Mouse (Mus musculus) forebrain, embryonic 16.5 days (tissue): ENCODE measurements at regions not wholly inside any gene's neighbourhood (a gene's known extent, or its start where the extent isn't known, plus 50 kb on each side); places are given as distances from the start of the nearest gene placed in this dataset.

Experiments used
- ATAC-seq: fragments of 200-750 bp; cut with Nextera tagmentation; 2 replicates; pipeline ENCODE4 v1.8.0; 2017; ENCODE audit warnings: mild to moderate bottlenecking, moderate library complexity
- H3K27ac ChIP-seq: fragments of 300-500 bp; sonication (generic); 2 replicates; pipeline ENCODE4 v1.5.1; 2014; ENCODE audit warnings: low read length, control low read depth
- H3K27me3 ChIP-seq: fragments of 300-500 bp; sonication (generic); replicated peaks from 2 replicates; pipeline ENCODE4 v1.6.1; 2014; ENCODE audit warnings: low read length; ENCODE audit not compliant: control insufficient read depth, insufficient read depth
- H3K36me3 ChIP-seq: fragments of 300-500 bp; sonication (generic); 2 replicates; pipeline ENCODE4 v1.6.1; 2014; ENCODE audit not compliant: control insufficient read depth, insufficient read depth
- H3K4me1 ChIP-seq: fragments of 300-500 bp; sonication (generic); replicated peaks from 2 replicates; pipeline ENCODE4 v1.6.1; 2014; ENCODE audit warnings: low read length; ENCODE audit not compliant: control insufficient read depth, insufficient read depth
- H3K4me2 ChIP-seq: fragments of 300-500 bp; sonication (generic); 2 replicates; pipeline ENCODE4 v1.6.1; 2014; ENCODE audit warnings: mild to moderate bottlenecking, low read length, control low read depth
- H3K4me3 ChIP-seq: fragments of 300-500 bp; sonication (generic); replicated peaks from 2 replicates; pipeline ENCODE4 v1.5.1; 2014; ENCODE audit warnings: mild to moderate bottlenecking, low read length, control low read depth
- H3K9ac ChIP-seq: fragments of 300-500 bp; sonication (generic); replicated peaks from 2 replicates; pipeline ENCODE4 v1.6.1; 2014; ENCODE audit warnings: low read depth, low read length, control low read depth
- H3K9me3 ChIP-seq: fragments of 300-500 bp; sonication (generic); 2 replicates; pipeline ENCODE4 v1.6.1; 2016; ENCODE audit warnings: low read length; ENCODE audit not compliant: control insufficient read depth
- WGBS: fragments of 180-500 bp; shearing (Covaris S2); extraction: QIAGEN DNeasy Blood & Tissue Kit; methylation state at CpG from one replicate; pipeline ENCODE4 v1.1.7; 2014; 5-methylcytosine and 5-hydroxymethylcytosine counted together

DNA sequence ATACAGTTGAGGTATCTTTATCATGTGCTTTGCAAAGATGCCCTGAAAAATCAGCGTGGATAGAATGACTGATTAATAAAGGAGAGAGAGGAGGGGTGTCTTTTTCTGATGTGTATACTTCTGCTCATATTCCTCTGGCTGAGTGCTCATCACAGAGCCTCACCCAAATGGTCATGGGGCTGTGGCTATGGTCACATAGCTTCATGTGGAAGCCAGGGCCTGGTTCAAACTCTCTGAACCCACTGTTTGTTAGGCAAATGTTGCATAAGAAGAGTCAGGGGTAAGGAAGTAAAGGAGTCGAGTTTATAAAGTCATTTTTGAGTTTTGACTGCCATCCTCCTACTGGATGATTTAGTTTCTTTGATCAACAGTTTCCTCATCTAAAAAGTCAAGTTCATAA, 221.0 kb downstream of the Fzd1 start:
- Histone ChIP-seq H3K4me1 (peaks cover 5% of the 10 kb centered on the region), H3K4me3 (no peak overlapping the region), H3K27ac (no peak overlapping the region), H3K9me3 (no peaks in the 10 kb centered on the region), H3K9ac (no peak overlapping the region), H3K27me3 (no peaks in the 10 kb centered on the region), H3K36me3 (no peaks in the 10 kb centered on the region), H3K4me2 (no peak overlapping the region)
- WGBS: 68% methylated on average over 2 of the region's 2 CpGs
- ATAC-seq: no peak

DNA sequence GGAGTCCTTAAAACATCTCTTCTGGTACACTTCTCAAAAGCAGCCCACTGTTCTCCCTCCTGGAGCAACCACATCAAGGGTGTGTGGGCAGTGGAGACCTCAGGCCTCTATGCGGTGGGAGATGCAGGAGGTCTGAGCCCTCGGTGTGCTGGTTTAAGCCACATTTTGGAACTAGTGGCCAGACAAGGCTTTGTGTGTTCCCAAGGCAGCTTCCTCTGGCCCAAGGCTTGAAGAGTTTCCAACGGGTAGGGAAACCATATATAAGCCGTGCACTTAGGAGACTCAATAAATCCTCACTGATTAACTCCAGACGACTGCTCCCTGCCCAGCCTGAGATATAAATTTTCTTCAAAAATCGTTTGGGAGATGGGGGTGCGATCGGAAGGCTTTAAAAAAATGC, 221.9 kb downstream of the Fzd1 start:
- ATAC-seq: no peak
- 81% methylated on average over 8 of the region's 8 CpGs for WGBS
- H3K27me3 ChIP-seq: no peaks in the 10 kb centered on the region
- H3K9ac ChIP-seq: no peak overlapping the region
- no peaks in the 10 kb centered on the region for H3K36me3 ChIP-seq
- H3K4me1 ChIP-seq: peaks cover 8% of the 10 kb centered on the region
- H3K9me3 ChIP-seq: no peaks in the 10 kb centered on the region
- no peak overlapping the region for H3K27ac ChIP-seq
- no peak overlapping the region for H3K4me2 ChIP-seq
- H3K4me3 ChIP-seq: no peak overlapping the region

DNA sequence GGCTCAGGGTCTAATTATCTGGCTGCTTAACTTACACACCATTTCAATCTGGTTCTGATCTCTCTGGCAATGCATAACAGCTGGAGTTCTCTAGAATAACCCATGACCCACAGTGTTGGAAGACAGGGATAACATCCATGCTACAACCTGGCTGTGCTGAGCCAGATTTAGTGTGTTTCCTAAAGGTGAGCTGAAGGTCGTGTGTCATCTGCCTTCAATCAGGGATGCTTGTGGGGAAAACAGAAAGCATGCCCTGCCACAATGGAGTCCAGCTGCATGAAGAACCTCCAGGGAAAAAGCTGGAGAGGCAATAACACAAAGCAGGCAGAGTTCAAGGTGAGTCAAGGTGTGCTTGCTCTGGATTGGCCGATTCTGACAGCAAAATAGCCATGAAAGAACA, 223.3 kb downstream of the Fzd1 start:
- no peaks in the 10 kb centered on the region for H3K9me3 ChIP-seq
- H3K9ac ChIP-seq: no peak overlapping the region
- peaks cover 18% of the 10 kb centered on the region for H3K4me1 ChIP-seq
- H3K36me3 ChIP-seq: no peaks in the 10 kb centered on the region
- no peak overlapping the region for H3K27ac ChIP-seq
- no peak for ATAC-seq
- H3K4me2 ChIP-seq: no peak overlapping the region
- no peak overlapping the region for H3K4me3 ChIP-seq
- WGBS: 88% methylated on average over 2 of the region's 2 CpGs
- H3K27me3 ChIP-seq: no peaks in the 10 kb centered on the region

GRCm38 (mm10) chr5:4530236-4531067, 227.4 kb downstream of the Fzd1 start:
- no peaks in the 10 kb centered on the region for H3K36me3 ChIP-seq
- no peaks in the 10 kb centered on the region for H3K9me3 ChIP-seq
- no peak overlapping the region for H3K4me2 ChIP-seq
- H3K27me3 ChIP-seq: no peaks in the 10 kb centered on the region
- WGBS: 21% methylated on average over 10 of the region's 10 CpGs
- H3K4me3 ChIP-seq: no peak overlapping the region
- H3K27ac ChIP-seq: no peak overlapping the region
- ATAC-seq: peak; percentile 62
- H3K4me1 ChIP-seq: peaks cover 13% of the 10 kb centered on the region
- no peak overlapping the region for H3K9ac ChIP-seq

GRCm38 (mm10) chr5:4526042-4526815, 231.6 kb downstream of the Fzd1 start:
- no peaks in the 10 kb centered on the region for H3K9me3 ChIP-seq
- H3K4me2 ChIP-seq: no peak overlapping the region
- no peak overlapping the region for H3K4me3 ChIP-seq
- ATAC-seq: peak; percentile 71
- no peaks in the 10 kb centered on the region for H3K36me3 ChIP-seq
- H3K4me1 ChIP-seq: peaks cover 12% of the 10 kb centered on the region
- WGBS: 53% methylated on average over 9 of the region's 9 CpGs
- H3K27ac ChIP-seq: no peak overlapping the region
- no peak overlapping the region for H3K9ac ChIP-seq
- H3K27me3 ChIP-seq: no peaks in the 10 kb centered on the region

- Histone ChIP-seq H3K27ac (no peak overlapping the region), H3K9me3 (no peaks in the 10 kb centered on the region), H3K9ac (no peak overlapping the region), H3K27me3 (no peaks in the 10 kb centered on the region), H3K4me3 (no peak overlapping the region), H3K4me1 (peaks cover 7% of the 10 kb centered on the region), H3K36me3 (no peaks in the 10 kb centered on the region), H3K4me2 (no peak overlapping the region)
- whole genome bisulfite sequencing: 88% methylated on average over 3 of the region's 3 CpGs
- no peak for ATAC-seq
These were observed 257.2 kb downstream of the Fzd1 start for GRCm38 (mm10) chr5:4500599-4500998.

GRCm38 (mm10) chr5:4499036-4499435, 258.8 kb downstream of the Fzd1 start:
- Histone ChIP-seq H3K27me3 (no peaks in the 10 kb centered on the region), H3K36me3 (no peaks in the 10 kb centered on the region), H3K4me2 (no peak overlapping the region), H3K4me3 (no peak overlapping the region), H3K27ac (no peak overlapping the region), H3K9ac (no peak overlapping the region), H3K9me3 (no peaks in the 10 kb centered on the region), H3K4me1 (peaks cover 9% of the 10 kb centered on the region)
- ATAC-seq: no peak
- WGBS: 14% methylated on average over 4 of the region's 4 CpGs

GRCm38 (mm10) chr5:4498425-4498824, 259.4 kb downstream of the Fzd1 start:
- H3K27me3 ChIP-seq: no peaks in the 10 kb centered on the region
- no peak overlapping the region for H3K9ac ChIP-seq
- WGBS: 44% methylated on average over 3 of the region's 3 CpGs
- no peak overlapping the region for H3K27ac ChIP-seq
- no peak for ATAC-seq
- H3K9me3 ChIP-seq: no peaks in the 10 kb centered on the region
- H3K4me1 ChIP-seq: peaks cover 9% of the 10 kb centered on the region
- H3K4me3 ChIP-seq: no peak overlapping the region
- H3K36me3 ChIP-seq: no peaks in the 10 kb centered on the region
- H3K4me2 ChIP-seq: no peak overlapping the region

DNA sequence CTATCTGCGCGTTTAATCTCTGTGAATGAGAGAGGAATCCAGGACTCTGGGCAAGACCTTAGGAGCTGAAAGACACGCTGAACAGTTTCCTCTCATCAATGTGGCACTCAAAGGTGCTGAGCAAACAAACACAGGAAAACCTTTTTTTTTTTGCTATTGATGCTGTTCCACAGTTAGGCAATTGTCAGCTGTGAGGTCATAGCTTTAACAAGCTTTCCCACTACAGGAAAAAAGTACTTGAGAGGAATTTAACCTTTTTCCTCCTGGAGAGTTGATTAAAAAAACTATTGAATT, 261.0 kb downstream of the Fzd1 start:
- Histone ChIP-seq H3K4me3 (no peak overlapping the region), H3K27me3 (no peaks in the 10 kb centered on the region), H3K27ac (no peak overlapping the region), H3K4me1 (peaks cover 9% of the 10 kb centered on the region), H3K4me2 (peak overlapping the region; percentile 38; the same call in 1 of the 2 replicates), H3K9ac (no peak overlapping the region), H3K9me3 (no peaks in the 10 kb centered on the region), H3K36me3 (no peaks in the 10 kb centered on the region)
- 24% methylated on average over 3 of the region's 3 CpGs for WGBS
- ATAC-seq: no peak
